Mouse (Mus musculus) ES-Bruce4 (cell line): ENCODE data around the gene Spg11.

Experiments
- CTCF ChIP-seq: IDR thresholded peaks from one replicate; pipeline ENCODE4 v1.8.1; 2011; ENCODE audit warnings: low read depth, low read length
- EP300 ChIP-seq: IDR thresholded peaks from 2 replicates; pipeline ENCODE4 v1.6.1; 2011; ENCODE audit warnings: low read depth, low read length; ENCODE audit not compliant: insufficient read depth
- POLR2A ChIP-seq: IDR thresholded peaks from one replicate; pipeline ENCODE4 v1.8.1; 2011; ENCODE audit warnings: low read length; ENCODE audit not compliant: insufficient read depth

- TF ChIP-seq CTCF (no peak), EP300 (no peak), POLR2A (no peak)
These were observed 19.8 kb upstream of the Spg11 start for GRCm38 (mm10) chr2:122137839-122138465.
